Mouse (Mus musculus): ENCODE measurements around the gene Prkag1. TPM values are rescaled to one million over a fixed set of nuclear protein-coding genes. Genes with fewer than 3 reads are reported as not detected.

The Prkag1 gene
- 62.9 and 66.0 TPM in 2 replicates for polyA plus RNA-seq (2012; rRNA removed)

DNA sequence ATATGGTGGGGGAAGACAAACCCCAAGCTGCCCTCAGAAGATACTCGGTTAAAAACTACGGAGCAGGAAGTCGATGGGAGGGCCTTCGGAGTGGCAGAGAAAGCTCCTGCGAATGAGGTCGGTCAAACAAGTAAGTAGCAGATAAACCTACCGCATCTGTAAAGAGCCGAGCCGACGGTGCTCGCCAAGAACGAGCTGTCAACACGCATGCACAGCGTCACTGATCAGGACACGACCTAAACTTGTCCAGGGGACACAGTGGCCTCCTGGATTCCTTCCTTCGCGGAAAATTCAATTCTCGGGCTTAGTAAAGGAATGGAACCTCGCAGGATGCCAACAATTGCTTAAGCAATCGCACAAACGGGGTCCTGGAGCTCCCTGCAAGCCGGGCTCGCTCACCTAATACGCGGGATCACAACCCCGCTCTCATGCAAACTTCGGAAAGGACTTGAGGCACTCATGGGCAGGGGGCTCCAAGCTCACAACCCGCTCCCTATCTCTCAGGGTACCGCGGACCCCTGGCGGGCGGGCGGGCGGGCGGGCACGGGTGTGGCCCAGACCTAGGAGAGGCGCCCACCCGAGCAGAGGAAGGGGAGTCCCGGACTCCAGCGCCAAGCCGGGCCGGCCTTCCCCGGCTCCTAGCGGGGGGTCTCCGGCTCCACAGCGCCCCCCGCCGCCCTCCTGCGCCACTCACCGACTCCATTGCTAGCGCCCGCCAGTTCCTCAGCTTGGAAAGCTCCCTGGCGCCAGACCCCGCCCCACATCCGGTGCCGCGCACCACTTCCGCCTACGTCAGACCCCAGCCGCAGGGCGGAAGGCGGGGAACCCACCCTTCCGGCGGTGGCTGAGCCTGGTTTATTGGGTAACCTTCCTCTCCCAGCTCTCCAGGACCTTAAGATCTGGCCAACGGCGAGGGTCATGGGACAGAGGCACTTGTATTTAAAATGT is at the start of gene Prkag1:
Prkag1 (minus strand) TSS at position 786 of the 948 bp plus-strand sequence.

DNA sequence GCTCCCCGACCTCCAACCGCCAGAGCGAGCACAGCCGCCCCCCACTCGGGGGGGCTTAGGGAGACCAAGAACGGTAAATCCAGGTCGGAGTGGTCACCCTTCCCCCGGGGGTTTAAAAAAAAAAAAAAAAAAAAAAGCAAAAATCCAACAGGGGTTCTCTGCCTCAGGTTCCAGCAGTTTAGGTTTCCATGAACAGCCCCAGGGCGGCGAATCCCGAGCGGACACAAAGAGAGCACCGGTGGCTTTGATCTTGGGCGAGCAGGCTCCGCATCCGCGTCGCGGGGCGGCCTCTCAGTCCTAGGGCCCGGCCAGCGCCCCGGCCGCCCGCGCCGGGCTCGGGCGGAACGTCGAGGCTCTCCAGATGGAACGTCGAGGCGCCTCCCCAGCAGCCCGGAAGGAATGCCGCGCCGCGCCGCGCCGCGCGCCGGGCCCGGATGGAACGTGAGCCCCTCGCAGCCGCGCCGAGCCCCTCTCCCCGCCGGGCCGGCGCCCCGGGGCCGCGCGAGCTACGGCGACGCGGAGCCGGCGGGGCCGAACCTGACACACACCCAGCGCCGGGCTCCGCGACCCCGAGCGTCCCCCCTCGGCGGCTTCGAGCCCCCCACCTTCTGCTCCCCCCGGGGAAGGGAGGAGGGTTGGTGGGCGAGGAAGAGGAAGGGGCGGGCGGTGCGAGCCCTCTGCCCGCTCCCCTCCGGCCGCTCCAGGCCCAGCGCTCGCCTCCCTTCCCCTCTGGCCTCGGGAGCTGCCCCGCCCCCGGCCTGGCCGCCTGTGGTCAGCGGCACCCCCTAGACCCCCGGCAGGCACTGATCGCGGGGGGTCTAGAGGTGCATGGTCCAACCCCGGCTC is 40.0 kb upstream of the Prkag1 start, which contains the start of gene Kmt2d:
Kmt2d (minus strand) TSS at position 135 of the 846 bp plus-strand sequence.

DNA sequence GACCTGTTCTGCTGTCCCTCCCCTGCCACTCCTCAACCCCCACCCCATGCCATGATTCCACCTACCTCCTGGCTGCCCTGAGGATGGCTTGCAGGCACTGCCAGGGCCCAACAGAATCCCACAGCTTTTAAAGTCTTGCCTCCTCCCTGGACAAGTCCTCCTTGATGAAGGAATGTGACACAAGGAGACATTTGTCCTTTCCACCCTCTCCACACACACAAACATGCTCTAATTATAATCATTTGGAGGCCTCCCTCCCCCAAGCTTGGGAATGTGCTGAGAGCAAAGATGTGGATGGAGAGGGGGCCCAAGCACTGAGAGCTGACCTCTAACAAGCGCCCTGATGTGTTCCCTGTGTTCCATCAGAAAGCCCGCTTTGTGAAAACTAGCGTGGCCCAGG is 21.9 kb downstream of the Prkag1 start, which contains the start of gene Ddn:
Ddn (minus strand) TSS at position 101 of the 400 bp plus-strand sequence.

GRCm38 (mm10) chr15:98789661-98790535 is 41.4 kb downstream of the Prkag1 start, which contains the start of gene Wnt1:
TSS of gene Wnt1 (plus strand) at chr15:98789857.

DNA sequence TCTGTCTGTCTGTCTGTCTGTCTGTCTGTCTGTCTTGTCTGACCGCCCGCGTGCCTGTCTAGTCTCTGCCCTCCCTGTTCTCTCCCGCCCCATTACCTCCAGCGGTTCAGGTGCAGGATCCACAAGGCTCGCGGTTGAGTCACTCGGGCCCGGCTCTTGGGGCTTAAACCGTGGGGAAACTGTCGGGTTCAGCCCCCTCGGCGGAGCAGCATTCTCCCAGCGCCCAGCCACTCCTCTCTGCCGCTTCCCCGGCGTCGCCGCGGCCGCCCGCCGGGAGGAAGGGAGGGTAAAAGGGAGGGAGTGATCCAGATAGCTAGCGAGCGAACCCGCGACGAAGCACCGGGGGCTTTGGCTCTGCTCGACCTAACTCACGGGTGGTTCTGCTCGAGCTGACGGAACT is 53.6 kb downstream of the Prkag1 start, which contains the start of gene Wnt10b:
Wnt10b (minus strand) TSS at position 389 of the 400 bp plus-strand sequence.

Other genes with a start within 250 kb of the Prkag1 start
- gene Adcy6, start 221.4 kb downstream of the Prkag1 start, polyA plus RNA-seq (2012; rRNA removed): 42.5 and 49.1 TPM in 2 replicates
- gene Cacnb3, start 200.7 kb downstream of the Prkag1 start, polyA plus RNA-seq (2012; rRNA removed): 278 and 313 TPM in 2 replicates
- gene Ddx23, start 168.6 kb downstream of the Prkag1 start, polyA plus RNA-seq (2012; rRNA removed): 41.2 and 44.4 TPM in 2 replicates
- 38.9 and 41.2 TPM in 2 replicates for gene Rnd1, start 154.1 kb downstream of the Prkag1 start, polyA plus RNA-seq (2012; rRNA removed)
- 6.0 and 6.1 TPM in 2 replicates for gene Ccdc65, start 123.3 kb downstream of the Prkag1 start, polyA plus RNA-seq (2012; rRNA removed)
- 3.0 and 6.1 TPM in 2 replicates for gene Fkbp11, start 103.3 kb downstream of the Prkag1 start, polyA plus RNA-seq (2012; rRNA removed)
- 164 and 198 TPM in 2 replicates for gene Arf3, start 68.3 kb downstream of the Prkag1 start, polyA plus RNA-seq (2012; rRNA removed)
- 0.35 and 1.4 TPM in 2 replicates for gene Wnt10b, start 53.4 kb downstream of the Prkag1 start, polyA plus RNA-seq (2012; rRNA removed)
- 0.19 and 0.21 TPM in 2 replicates for gene Wnt1, start 41.7 kb downstream of the Prkag1 start, polyA plus RNA-seq (2012; rRNA removed)
- 10.6 and 13.2 TPM in 2 replicates for gene Ddn, start 22.0 kb downstream of the Prkag1 start, polyA plus RNA-seq (2012; rRNA removed)
- gene Kmt2d, start 39.7 kb upstream of the Prkag1 start, polyA plus RNA-seq (2012; rRNA removed): 21.3 and 24.1 TPM in 2 replicates
- gene Rhebl1, start 63.0 kb upstream of the Prkag1 start, polyA plus RNA-seq (2012; rRNA removed): 47.9 and 49.9 TPM in 2 replicates
- 0.39 and 1.5 TPM in 2 replicates for gene Dhh, start 67.0 kb upstream of the Prkag1 start, polyA plus RNA-seq (2012; rRNA removed)
- gene Lmbr1l, start 86.7 kb upstream of the Prkag1 start, polyA plus RNA-seq (2012; rRNA removed): 75.4 and 86.9 TPM in 2 replicates
- 1,779 and 1,791 TPM in 2 replicates for gene Tuba1b, start 103.0 kb upstream of the Prkag1 start, polyA plus RNA-seq (2012; rRNA removed)
- 384 and 475 TPM in 2 replicates for gene Gm49450, start 122.0 kb upstream of the Prkag1 start, polyA plus RNA-seq (2012; rRNA removed)
- 10,267 and 11,281 TPM in 2 replicates for gene Tuba1a, start 122.2 kb upstream of the Prkag1 start, polyA plus RNA-seq (2012; rRNA removed)
- 32.6 and 36.8 TPM in 2 replicates for gene Tuba1c, start 198.4 kb upstream of the Prkag1 start, polyA plus RNA-seq (2012; rRNA removed)
- 7.2 and 58.2 TPM in 2 replicates for gene Prph, start 223.7 kb upstream of the Prkag1 start, polyA plus RNA-seq (2012; rRNA removed)
- 5.7 and 7.4 TPM in 2 replicates for gene Troap, start 243.1 kb upstream of the Prkag1 start, polyA plus RNA-seq (2012; rRNA removed)